In the genomic region with DNA sequence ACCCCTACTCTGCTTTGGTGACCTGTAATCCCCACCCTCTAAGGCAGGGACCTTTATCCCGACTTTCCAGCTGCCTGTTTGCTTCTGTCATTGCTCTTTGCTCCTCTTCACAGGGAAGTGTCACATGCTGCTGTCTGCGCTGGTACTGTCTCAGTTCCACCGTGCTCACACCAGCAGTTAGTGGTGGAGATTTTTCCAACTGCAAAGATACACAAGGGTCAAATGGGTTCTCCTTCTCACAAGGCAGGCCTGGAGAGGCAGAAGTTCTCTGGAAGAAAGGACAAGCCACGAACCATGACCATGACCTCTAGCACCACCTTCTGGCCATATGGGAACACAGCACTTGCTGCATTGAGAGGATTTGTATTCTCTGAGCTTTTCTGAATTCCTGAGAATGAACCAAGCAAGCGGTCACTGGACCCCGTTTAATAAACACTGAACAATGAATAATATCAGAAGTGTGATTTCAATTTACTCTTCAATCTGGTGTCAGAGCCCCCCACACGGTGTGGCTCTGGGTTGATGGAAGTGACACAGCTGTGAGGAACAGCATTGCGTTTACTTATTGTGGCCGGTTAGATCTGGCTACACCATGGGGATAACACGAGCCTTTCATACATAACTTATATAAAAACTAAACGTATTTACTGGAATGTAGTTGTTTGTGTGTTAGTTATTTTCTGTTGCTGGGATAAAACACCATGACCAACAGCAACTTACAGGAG, we compare ENCODE assay signal across 10 mouse cellular contexts. TPM values are rescaled to one million over a fixed set of nuclear protein-coding genes. Genes with fewer than 3 reads are reported as not detected.
A peak's percentile ranks its signal among the peaks of the same experiment; 100 is the strongest.
DNase-seq lines count a peak whose midpoint lies in the region; ATAC-seq and TF ChIP-seq lines count a peak whose summit lies in the region.
"Had no signal": no experiment of that assay in that cellular context is flagged by ENCODE, and none has a peak within 500 bp of the region (broad histone marks: within the 10 kb centered on the region; RNA-seq: fewer than 3 reads in every experiment).

No protein-coding gene starts in this region.

- DNase-seq in urinary bladder, postnatal 25 days (ENCODE audit: low spot score): peak; percentile 30
- no peak for DNase-seq in urinary bladder, adult 2 months (ENCODE audit: low spot score)
- peak; percentile 65 to 70 for DNase-seq in cerebellum, adult 18-20 months
- DNase-seq in forebrain, postnatal 0 days: peak; percentile 83
- peak; percentile 79 for DNase-seq in induced T-regulatory cell, adult 2 months (ENCODE audit: low read depth)
- DNase-seq in limb, embryonic 11.5 days (ENCODE audit: low spot score): peak; percentile 83
- DNase-seq in midbrain, embryonic 14.5 days: peak; percentile 88

- TF ChIP-seq POLR2A in testis, adult 2 months (IDR thresholded peaks at IDR 0.05; ENCODE audit: control insufficient read depth, low read depth, low read length): no peak

- no peak overlapping the region for H3K4me2 ChIP-seq in forebrain, postnatal 0 days (ENCODE audit: low read depth)
- no peak overlapping the region for H3K4me2 ChIP-seq in limb, embryonic 11.5 days (ENCODE audit: low read depth, severe bottlenecking)
- H3K4me2 ChIP-seq in midbrain, embryonic 14.5 days (ENCODE audit: low read length): no peak overlapping the region

- H3K4me3 ChIP-seq in forebrain, postnatal 0 days (ENCODE audit: low read depth, low read length): no peak overlapping the region
- H3K4me3 ChIP-seq in limb, embryonic 11.5 days (ENCODE audit: low read depth, low read length): no peak overlapping the region
- H3K4me3 ChIP-seq in midbrain, embryonic 14.5 days (replicated peaks; ENCODE audit: low read depth, low read length): no peak overlapping the region
- no peak overlapping the region for H3K4me3 ChIP-seq in testis, adult 2 months (ENCODE audit: control insufficient read depth, low read depth, low read length)
- H3K4me3 ChIP-seq: erythroblast, embryonic 14.5 days; myocyte had no signal

- H3K4me1 ChIP-seq in forebrain, postnatal 0 days (ENCODE audit: insufficient read depth): no peaks in the 10 kb centered on the region
- no peaks in the 10 kb centered on the region for H3K4me1 ChIP-seq in limb, embryonic 11.5 days (ENCODE audit: control insufficient read depth, insufficient read depth, low read length)
- H3K4me1 ChIP-seq in midbrain, embryonic 14.5 days (ENCODE audit: control insufficient read depth, insufficient read depth, low read length): no peaks in the 10 kb centered on the region
- no peaks in the 10 kb centered on the region for H3K4me1 ChIP-seq in testis, adult 2 months (ENCODE audit: control insufficient read depth, insufficient read depth, low read length)

- H3K9ac ChIP-seq in forebrain, postnatal 0 days: no peak overlapping the region
- H3K9ac ChIP-seq in limb, embryonic 11.5 days (ENCODE audit: low read length): no peak overlapping the region
- H3K9ac ChIP-seq in midbrain, embryonic 14.5 days (replicated peaks; ENCODE audit: low read length): no peak overlapping the region

- H3K9me3 ChIP-seq in forebrain, postnatal 0 days (ENCODE audit: low read length): no peaks in the 10 kb centered on the region
- H3K9me3 ChIP-seq in limb, embryonic 11.5 days (ENCODE audit: control insufficient read depth, low read length): no peaks in the 10 kb centered on the region
- no peaks in the 10 kb centered on the region for H3K9me3 ChIP-seq in midbrain, embryonic 14.5 days (ENCODE audit: control insufficient read depth, low read length)

- no peaks in the 10 kb centered on the region for H3K27me3 ChIP-seq in forebrain, postnatal 0 days (ENCODE audit: insufficient read depth, low read length)
- no peaks in the 10 kb centered on the region for H3K27me3 ChIP-seq in limb, embryonic 11.5 days (ENCODE audit: control insufficient read depth, insufficient read depth, low read length)
- H3K27me3 ChIP-seq in midbrain, embryonic 14.5 days (ENCODE audit: control insufficient read depth, insufficient read depth, low read length): no peaks in the 10 kb centered on the region
- no peaks in the 10 kb centered on the region for H3K27me3 ChIP-seq in testis, adult 2 months (ENCODE audit: control insufficient read depth, insufficient read depth, low read length)

- peak; percentile 91 for TF ChIP-seq CTCF in forebrain, postnatal 0 days (IDR thresholded peaks at IDR 0.05; ENCODE audit: low read depth)
- TF ChIP-seq CTCF in testis, adult 2 months (IDR thresholded peaks at IDR 0.05; ENCODE audit: control insufficient read depth, insufficient read depth, insufficient replicate concordance, low read depth, low read length): peak; percentile 69; the same call in 1 of the 2 replicates

- 37% methylated on average over 11 of the region's 11 CpGs for WGBS in forebrain, postnatal 0 days
- WGBS in limb, embryonic 11.5 days: 44% methylated on average over 11 of the region's 11 CpGs
- 35% methylated on average over 11 of the region's 11 CpGs for WGBS in midbrain, embryonic 14.5 days

- H3K36me3 ChIP-seq in forebrain, postnatal 0 days (ENCODE audit: insufficient read depth): peaks cover 14% of the 10 kb centered on the region; the same call in 1 of the 2 replicates
- H3K36me3 ChIP-seq in limb, embryonic 11.5 days (ENCODE audit: control insufficient read depth, insufficient read depth, low read length): no peaks in the 10 kb centered on the region
- H3K36me3 ChIP-seq in midbrain, embryonic 14.5 days (ENCODE audit: control insufficient read depth, insufficient read depth, low read length): peaks cover 14% of the 10 kb centered on the region; the same call in 1 of the 2 replicates
- no peaks in the 10 kb centered on the region for H3K36me3 ChIP-seq in testis, adult 2 months (ENCODE audit: control insufficient read depth, insufficient read depth, low read length)

- ATAC-seq in forebrain, postnatal 0 days: peak; percentile 69; the same call in 1 of the 2 replicates
- ATAC-seq in limb, embryonic 11.5 days (ENCODE audit: insufficient number of reproducible peaks, low FRiP score, low TSS enrichment, low read depth): no peak
- ATAC-seq in midbrain, embryonic 14.5 days (ENCODE audit: low FRiP score, low TSS enrichment): peak; percentile 58

- H3K27ac ChIP-seq in forebrain, postnatal 0 days (ENCODE audit: low read depth, low read length): no peak overlapping the region
- H3K27ac ChIP-seq in limb, embryonic 11.5 days (replicated peaks; ENCODE audit: low read depth, low read length): no peak overlapping the region
- no peak overlapping the region for H3K27ac ChIP-seq in midbrain, embryonic 14.5 days (replicated peaks; ENCODE audit: low read depth, low read length)
- H3K27ac ChIP-seq in testis, adult 2 months (ENCODE audit: control insufficient read depth, insufficient read depth, low read depth, low read length): no peak overlapping the region

RNA-seq across cellular contexts. Expression of a gene that starts 32.0 kb away (rescaled TPM):
- 0.97 and 1.1 TPM in 2 replicates for polyA plus RNA-seq in urinary bladder, adult 2 months (2012; rRNA removed)
- total RNA-seq in forebrain, postnatal 0 days (2014; rRNA removed): 0.10 and 0.38 TPM in 2 replicates
- 0.26 and 0.67 TPM in 2 replicates for polyA plus RNA-seq in forebrain, postnatal 0 days (2015; fragmentation: Nextera tagmentation; extraction: Ambion mirVana)
- polyA plus RNA-seq in limb, embryonic 11.5 days (2014; fragmentation: Nextera tagmentation; extraction: Ambion mirVana): not detected in 2 replicates
- not detected in 2 replicates for polyA plus RNA-seq in midbrain, embryonic 14.5 days (2014; fragmentation: Nextera tagmentation; extraction: Ambion mirVana)
- polyA plus RNA-seq in testis, adult 2 months (2012; rRNA removed): 3.8 and 4.3 TPM in 2 replicates
- polyA plus RNA-seq: erythroblast, embryonic 14.5 days had no signal

RNA-seq across cellular contexts. Expression of a gene that starts 38.8 kb away (rescaled TPM):
- polyA plus RNA-seq in urinary bladder, adult 2 months (2012; rRNA removed): 16.7 and 18.4 TPM in 2 replicates
- total RNA-seq in forebrain, postnatal 0 days (2014; rRNA removed): 61.0 and 67.9 TPM in 2 replicates
- polyA plus RNA-seq in forebrain, postnatal 0 days (2015; fragmentation: Nextera tagmentation; extraction: Ambion mirVana): 47.2 and 55.4 TPM in 2 replicates
- 57.4 and 59.2 TPM in 2 replicates for polyA plus RNA-seq in limb, embryonic 11.5 days (2014; fragmentation: Nextera tagmentation; extraction: Ambion mirVana)
- polyA plus RNA-seq in midbrain, embryonic 14.5 days (2014; fragmentation: Nextera tagmentation; extraction: Ambion mirVana): 31.4 and 37.7 TPM in 2 replicates
- polyA plus RNA-seq in testis, adult 2 months (2012; rRNA removed): 19.2 and 22.2 TPM in 2 replicates
